Mouse (Mus musculus) embryonic facial prominence, embryonic 15.5 days (tissue): ENCODE results near the gene Rpl7a. TPM values are rescaled to one million over a fixed set of nuclear protein-coding genes. Genes with fewer than 3 reads are reported as not detected.
A peak's percentile ranks its signal among the peaks of the same experiment; 100 is the strongest.
"Not testable (repeated sequence)": the region's sequence is repeated elsewhere in the genome, so short reads cannot be mapped to it uniquely, and the experiment has no call there.

Experiments
- ATAC-seq: fragments of 200-750 bp; cut with Nextera tagmentation; 2 replicates; pipeline ENCODE4 v1.8.0; 2017; ENCODE audit warnings: low read depth, moderate TSS enrichment; ENCODE audit not compliant: insufficient number of reproducible peaks, low FRiP score, low TSS enrichment
- H3K27ac ChIP-seq: fragments of 300-500 bp; sonication (generic); replicated peaks from 2 replicates; pipeline ENCODE4 v1.5.1; 2015; ENCODE audit warnings: mild to moderate bottlenecking, inconsistent platforms
- H3K27me3 ChIP-seq: fragments of 300-500 bp; sonication (generic); 2 replicates; pipeline ENCODE4 v1.6.1; 2015; ENCODE audit warnings: inconsistent platforms
- H3K36me3 ChIP-seq: fragments of 300-500 bp; sonication (generic); 2 replicates; pipeline ENCODE4 v1.6.1; 2015; ENCODE audit warnings: mild to moderate bottlenecking, inconsistent platforms
- H3K4me1 ChIP-seq: fragments of 300-500 bp; sonication (generic); 2 replicates; pipeline ENCODE4 v1.6.1; 2015; ENCODE audit warnings: inconsistent platforms
- H3K4me2 ChIP-seq: fragments of 300-500 bp; sonication (generic); replicated peaks from 2 replicates; pipeline ENCODE4 v1.6.1; 2015; ENCODE audit warnings: mild to moderate bottlenecking, inconsistent platforms
- H3K4me3 ChIP-seq: fragments of 300-500 bp; sonication (generic); replicated peaks from 2 replicates; pipeline ENCODE4 v1.5.1; 2015; ENCODE audit warnings: mild to moderate bottlenecking, inconsistent platforms
- H3K9ac ChIP-seq: fragments of 300-500 bp; sonication (generic); 2 replicates; pipeline ENCODE4 v1.6.1; 2015; ENCODE audit warnings: inconsistent platforms
- H3K9me3 ChIP-seq: fragments of 300-500 bp; sonication (generic); replicated peaks from 2 replicates; pipeline ENCODE4 v1.6.1; 2016; ENCODE audit warnings: inconsistent platforms
- WGBS: fragments of 180-500 bp; shearing (Covaris S2); methylation state at CpG from one replicate; pipeline ENCODE4 v1.1.7; 2015; 5-methylcytosine and 5-hydroxymethylcytosine counted together
- polyA plus RNA-seq: library from polyadenylated mRNA; unstranded; fragments of >200 nt; fragmentation: Nextera tagmentation; extraction: Ambion mirVana; gene quantifications from 2 replicates; pipeline ENCODE4 v1.2.1, GENCODE M21; 2015

Gene Rpl7a
- 584 and 598 TPM in 2 replicates for polyA plus RNA-seq

DNA sequence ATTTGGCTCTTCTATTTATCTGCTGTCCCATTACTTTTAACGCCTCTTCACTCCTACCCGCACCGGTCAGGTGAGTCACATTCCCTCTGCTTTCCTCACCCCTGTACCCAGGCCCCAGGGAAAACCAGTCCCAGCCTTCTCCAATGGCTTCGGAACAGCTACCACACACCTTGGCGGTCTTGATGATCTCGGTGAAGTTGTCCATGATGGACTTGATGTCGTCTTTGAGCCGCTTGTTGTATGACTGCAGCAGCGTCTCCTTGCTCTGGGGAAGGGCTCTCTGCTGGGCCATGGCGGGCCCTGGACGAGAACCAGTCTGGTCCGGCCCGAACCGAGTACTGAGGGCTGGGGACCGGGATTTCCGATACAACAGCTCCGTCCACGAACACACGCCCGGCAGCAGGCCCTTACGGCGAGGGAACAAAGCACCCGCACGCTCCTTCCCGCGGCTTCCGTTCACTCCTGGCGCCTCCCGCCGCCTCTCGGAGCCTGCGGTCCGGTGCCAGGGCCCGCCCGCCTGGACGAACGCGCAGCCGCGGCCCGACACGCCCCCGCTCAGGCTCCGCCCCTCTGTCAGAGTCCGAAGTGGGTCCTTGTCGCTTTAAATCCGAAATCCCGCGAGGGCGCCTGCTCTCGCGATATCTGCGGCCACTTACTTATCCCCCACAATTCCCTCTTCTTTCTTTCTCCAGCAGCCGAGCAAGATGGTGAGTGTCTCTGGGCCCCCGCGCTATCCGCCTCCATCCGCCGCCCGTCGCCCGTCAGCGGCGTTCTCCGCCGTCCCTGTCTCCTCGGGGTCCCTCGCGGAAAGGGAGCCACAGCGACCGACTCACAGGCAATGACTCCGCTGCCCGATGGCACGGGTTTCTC is at the start of gene Rpl7a, which contains the start of gene Med22:
Gene Rpl7a (plus strand): TSS at position 641 of the 870 bp plus-strand sequence.
Gene Med22 (minus strand): TSS at position 554 of the 870 bp plus-strand sequence.
- H3K27ac ChIP-seq: peak within 1 kb of the TSS; percentile 93
- H3K36me3 ChIP-seq: peaks cover 53% of the 10 kb centered on the region
- no peaks in the 10 kb centered on the region for H3K27me3 ChIP-seq
- ATAC-seq: peak; percentile 93
- H3K4me3 ChIP-seq: peak within 1 kb of the TSS; percentile 61
- under 1% methylated on average over 74 of the region's 74 CpGs for WGBS
- peak within 1 kb of the TSS; percentile 91 for H3K4me2 ChIP-seq
- H3K4me1 ChIP-seq: peaks cover 54% of the 10 kb centered on the region
- peak within 1 kb of the TSS; percentile 91 for H3K9ac ChIP-seq
- H3K9me3 ChIP-seq: no peaks in the 10 kb centered on the region

DNA sequence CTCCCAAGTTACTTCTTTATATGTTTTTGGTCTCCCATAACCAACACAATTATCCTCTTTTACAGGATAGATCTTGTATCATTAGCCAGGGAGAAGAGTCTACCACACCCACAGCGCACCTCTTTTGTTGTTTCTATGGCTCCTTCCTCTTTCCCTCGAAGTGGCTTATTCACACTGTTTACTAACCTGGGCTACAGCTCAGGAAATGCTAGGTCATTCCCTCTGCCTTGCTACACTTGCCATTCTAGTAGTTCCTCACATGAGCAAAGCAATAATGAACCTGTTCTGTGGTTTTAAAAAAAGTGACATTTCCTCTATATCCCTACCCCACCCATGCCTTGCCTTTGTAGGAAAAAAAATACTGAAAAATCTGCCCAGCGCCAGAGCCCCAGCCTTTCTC is 47.7 kb upstream of the Rpl7a start:
- 74% methylated on average over 3 of the region's 3 CpGs for WGBS
- Histone ChIP-seq H3K9ac (no peak overlapping the region), H3K4me2 (no peak overlapping the region), H3K36me3 (no peaks in the 10 kb centered on the region), H3K27me3 (no peaks in the 10 kb centered on the region), H3K27ac (no peak overlapping the region), H3K9me3 (no peaks in the 10 kb centered on the region), H3K4me3 (no peak overlapping the region), H3K4me1 (no peaks in the 10 kb centered on the region)
- ATAC-seq: no peak

DNA sequence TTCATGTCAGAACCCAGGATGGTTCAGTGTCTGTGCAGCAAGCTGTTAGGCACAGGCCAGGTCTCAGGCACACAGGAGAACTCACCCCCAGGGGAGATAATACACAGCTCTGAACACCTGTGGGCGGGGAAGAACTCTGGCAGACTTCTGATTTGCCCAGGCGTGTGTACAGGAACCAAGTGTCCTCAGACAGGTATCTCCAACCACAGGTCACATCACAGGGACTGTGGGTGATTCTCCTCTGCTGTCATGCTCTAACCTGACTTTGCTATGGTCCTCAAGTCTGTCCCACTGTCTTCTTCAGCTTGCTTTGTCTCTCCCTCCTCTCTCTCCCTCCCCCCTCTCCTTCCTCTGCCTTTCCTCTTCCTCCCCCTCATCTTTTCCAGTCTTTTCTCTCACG is 45.7 kb upstream of the Rpl7a start, which contains the start of gene Abo:
Gene Abo (minus strand): TSS at position 101 of the 400 bp plus-strand sequence.
- no peak for ATAC-seq
- WGBS: 40% methylated on average over 3 of the region's 3 CpGs
- H3K4me3 ChIP-seq: no peak within 1 kb of the TSS
- H3K9ac ChIP-seq: no peak within 1 kb of the TSS
- no peaks in the 10 kb centered on the region for H3K4me1 ChIP-seq
- no peaks in the 10 kb centered on the region for H3K36me3 ChIP-seq
- no peaks in the 10 kb centered on the region for H3K27me3 ChIP-seq
- no peak within 1 kb of the TSS for H3K4me2 ChIP-seq
- no peak within 1 kb of the TSS for H3K27ac ChIP-seq
- no peaks in the 10 kb centered on the region for H3K9me3 ChIP-seq

DNA sequence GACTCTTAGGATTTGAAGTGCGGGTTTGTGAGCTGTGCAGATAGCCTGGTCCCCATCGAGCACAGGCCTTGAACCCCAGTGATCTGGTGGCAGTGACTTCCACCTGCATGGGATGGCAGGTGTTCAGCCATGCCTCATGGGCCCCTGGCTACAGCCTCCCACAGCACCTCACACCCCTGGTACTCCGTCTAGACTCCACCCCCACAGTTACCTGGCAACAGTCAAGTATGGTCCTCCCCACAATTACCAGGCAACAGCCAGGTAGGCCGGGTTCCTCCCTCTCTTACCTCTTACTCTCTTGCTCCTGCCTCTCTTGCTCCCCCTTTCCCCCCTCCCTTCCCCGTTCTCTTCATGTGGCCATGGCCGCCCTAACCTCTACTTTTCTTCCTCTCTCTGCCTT is 39.9 kb upstream of the Rpl7a start:
- Histone ChIP-seq H3K4me1 (no peaks in the 10 kb centered on the region), H3K27ac (no peak overlapping the region), H3K9ac (no peak overlapping the region), H3K4me3 (no peak overlapping the region), H3K36me3 (no peaks in the 10 kb centered on the region), H3K9me3 (no peaks in the 10 kb centered on the region), H3K4me2 (no peak overlapping the region), H3K27me3 (no peaks in the 10 kb centered on the region)
- WGBS: 70% methylated on average over 6 of the region's 6 CpGs
- ATAC-seq: no peak

GRCm38 (mm10) chr2:26878571-26878970 is 32.0 kb upstream of the Rpl7a start:
- no peak for ATAC-seq
- H3K4me1 ChIP-seq: no peaks in the 10 kb centered on the region
- H3K27me3 ChIP-seq: no peaks in the 10 kb centered on the region
- no peak overlapping the region for H3K4me2 ChIP-seq
- H3K4me3 ChIP-seq: no peak overlapping the region
- H3K9me3 ChIP-seq: 0 out of 2 replicates have a peak, but pooled peaks cover under 1% of the 10 kb centered on the region
- H3K27ac ChIP-seq: no peak overlapping the region
- no peaks in the 10 kb centered on the region for H3K36me3 ChIP-seq
- no peak overlapping the region for H3K9ac ChIP-seq

GRCm38 (mm10) chr2:26885541-26885940 is 25.0 kb upstream of the Rpl7a start:
- H3K27ac ChIP-seq, ATAC-seq, H3K27me3 ChIP-seq, H3K4me2 ChIP-seq, H3K4me1 ChIP-seq, H3K9ac ChIP-seq, H3K4me3 ChIP-seq, H3K9me3 ChIP-seq: not testable (repeated sequence)
- peaks cover 18% of the 10 kb centered on the region for H3K36me3 ChIP-seq
- WGBS: 79% methylated on average over 2 of the region's 2 CpGs

DNA sequence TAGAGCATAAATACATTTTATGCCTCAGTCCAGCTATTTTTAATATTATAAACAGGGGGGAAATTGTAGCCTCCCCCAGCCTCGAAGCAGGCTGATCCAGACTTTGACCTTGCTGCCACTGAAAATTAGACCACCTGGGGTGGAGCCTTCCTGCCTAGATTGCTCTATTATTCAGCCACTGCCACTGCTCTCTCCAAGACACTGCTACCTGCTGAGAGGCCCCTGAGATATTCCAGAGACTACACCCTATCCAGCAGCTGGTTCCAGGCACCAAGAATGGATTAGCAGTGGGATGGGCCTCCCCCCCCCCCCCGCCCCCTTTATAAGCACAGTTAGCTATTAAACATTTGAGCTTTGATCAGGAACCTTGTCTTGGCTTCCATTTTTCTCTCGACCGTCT is 24.4 kb upstream of the Rpl7a start:
- H3K4me2 ChIP-seq, H3K9ac ChIP-seq, H3K4me3 ChIP-seq, H3K27ac ChIP-seq, H3K27me3 ChIP-seq, H3K4me1 ChIP-seq, ATAC-seq, H3K9me3 ChIP-seq: not testable (repeated sequence)
- WGBS: 79% methylated on average over 4 of the region's 4 CpGs
- H3K36me3 ChIP-seq: peaks cover 24% of the 10 kb centered on the region

DNA sequence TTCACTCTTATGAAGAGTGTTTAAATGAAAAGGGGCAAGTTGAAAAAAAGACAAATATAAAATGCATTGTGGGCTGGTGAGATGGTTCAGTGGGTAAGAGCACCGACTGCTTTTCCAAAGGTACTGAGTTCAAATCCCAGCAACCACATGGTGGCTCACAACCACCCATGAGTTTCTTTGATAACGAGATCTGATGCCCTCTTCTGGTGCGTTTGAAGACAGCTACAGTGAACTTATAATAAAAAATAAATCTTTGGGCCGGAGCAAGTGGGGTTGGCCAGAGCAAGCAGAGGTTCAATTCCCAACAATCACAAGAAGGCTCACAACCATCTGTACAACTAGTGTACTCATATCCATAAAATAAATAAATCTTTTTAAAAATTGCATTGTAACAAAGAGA is 14.7 kb upstream of the Rpl7a start:
- WGBS: 90% methylated on average over 4 of the region's 4 CpGs
- Histone ChIP-seq H3K4me2 (no peak overlapping the region), H3K4me1 (0 out of 2 replicates have a peak, but pooled peaks cover 3% of the 10 kb centered on the region), H3K36me3 (peaks cover 86% of the 10 kb centered on the region), H3K4me3 (no peak overlapping the region), H3K27me3 (no peaks in the 10 kb centered on the region), H3K9ac (no peak overlapping the region), H3K9me3 (no peaks in the 10 kb centered on the region), H3K27ac (no peak overlapping the region)
- ATAC-seq: no peak

DNA sequence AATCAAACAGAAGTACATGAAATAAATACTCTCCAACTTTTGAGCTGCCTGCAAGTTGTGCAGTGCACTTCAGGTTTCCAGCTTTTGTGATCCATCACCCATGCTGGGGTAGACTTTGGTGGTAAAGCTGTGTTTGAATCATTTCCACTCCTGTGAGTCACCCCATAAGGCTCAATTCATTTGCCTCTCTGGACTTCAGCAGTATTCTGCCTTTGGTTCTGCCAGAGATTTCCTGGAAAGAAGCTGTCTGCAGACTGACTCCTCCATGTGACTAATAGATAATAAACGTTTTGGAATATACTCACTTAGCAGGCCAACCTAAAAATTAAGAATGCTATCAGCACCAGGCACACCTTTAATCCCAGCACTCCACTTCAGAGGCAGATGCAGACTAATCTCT is 9.8 kb upstream of the Rpl7a start:
- H3K27ac ChIP-seq: no peak overlapping the region
- no peak overlapping the region for H3K4me2 ChIP-seq
- peaks cover 27% of the 10 kb centered on the region for H3K4me1 ChIP-seq
- no peak overlapping the region for H3K9ac ChIP-seq
- H3K27me3 ChIP-seq: no peaks in the 10 kb centered on the region
- H3K36me3 ChIP-seq: peaks cover 60% of the 10 kb centered on the region
- 76% methylated on average over 1 of the region's 1 CpGs for WGBS
- no peak overlapping the region for H3K4me3 ChIP-seq
- H3K9me3 ChIP-seq: no peaks in the 10 kb centered on the region
- ATAC-seq: no peak

DNA sequence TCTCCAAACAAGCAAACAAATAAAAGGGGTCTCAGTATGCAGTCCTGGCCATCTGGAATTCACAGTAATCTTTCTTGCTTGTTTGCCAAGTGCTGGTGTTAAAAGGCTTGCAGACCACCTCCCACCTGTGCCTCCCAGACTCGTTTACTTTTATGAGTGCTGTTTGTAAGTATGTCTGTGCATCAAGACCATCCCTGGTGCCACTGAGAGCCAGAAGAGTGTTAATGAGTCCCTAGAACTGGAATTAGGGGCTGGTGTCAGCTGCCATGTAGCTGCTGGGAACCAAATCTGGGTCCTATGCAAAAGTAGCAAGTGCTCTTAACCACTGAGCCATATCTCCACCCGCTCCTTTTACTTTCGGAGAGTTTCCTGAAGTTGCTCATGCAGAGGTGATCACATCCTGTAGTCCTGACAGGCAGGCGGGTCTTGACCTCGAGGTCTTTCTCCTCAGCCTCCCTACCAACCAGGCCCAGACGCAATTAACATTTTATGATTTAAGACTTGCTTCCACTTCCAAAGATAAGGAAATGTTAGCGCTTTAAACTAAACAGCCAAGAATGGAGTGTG is 8.6 kb upstream of the Rpl7a start:
- 11% methylated on average over 7 of the region's 7 CpGs for WGBS
- no peak for ATAC-seq
- H3K4me1 ChIP-seq: peaks cover 27% of the 10 kb centered on the region
- H3K27ac ChIP-seq: peak overlapping the region; percentile 93
- no peaks in the 10 kb centered on the region for H3K9me3 ChIP-seq
- H3K9ac ChIP-seq: peak overlapping the region; percentile 67
- peak overlapping the region; percentile 87 for H3K4me3 ChIP-seq
- H3K4me2 ChIP-seq: peak overlapping the region; percentile 73
- peaks cover 60% of the 10 kb centered on the region for H3K36me3 ChIP-seq
- no peaks in the 10 kb centered on the region for H3K27me3 ChIP-seq

DNA sequence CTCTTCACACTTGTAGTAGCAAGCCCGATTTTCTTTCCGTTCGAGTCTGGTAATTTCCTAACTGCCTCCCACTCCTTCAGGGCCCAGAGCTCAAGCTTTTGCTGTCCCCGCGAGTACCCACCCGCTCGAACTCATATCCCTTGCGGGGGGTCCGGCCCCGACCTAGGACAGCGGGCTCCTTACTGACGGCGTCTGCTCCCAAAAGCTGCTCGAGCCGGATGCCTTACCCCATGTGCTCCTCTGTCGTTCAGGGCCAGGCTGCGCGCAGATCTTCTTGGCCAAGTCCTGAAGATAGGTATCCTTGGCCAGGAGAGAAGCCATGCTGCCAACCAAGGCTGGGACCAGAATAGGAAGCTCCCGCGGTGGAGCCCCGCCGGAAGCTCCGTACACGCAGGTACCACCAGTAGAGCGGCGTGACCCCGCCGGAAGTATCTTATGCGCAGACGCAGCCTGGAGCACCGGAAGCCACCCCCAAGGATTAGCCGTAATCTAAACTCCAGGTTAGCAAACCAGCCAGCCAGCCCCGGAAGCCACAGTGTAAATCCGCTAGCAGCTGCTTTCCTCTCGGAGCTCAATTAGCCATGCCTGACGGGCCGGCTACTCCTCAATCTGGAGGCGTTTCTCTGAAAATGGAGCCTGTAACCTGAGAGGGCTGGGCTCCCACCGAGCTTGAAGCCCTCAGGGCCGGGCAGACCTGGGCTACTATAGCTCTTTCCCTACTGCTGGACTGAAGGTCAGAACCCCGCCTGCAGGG is 7.9 kb upstream of the Rpl7a start, which contains the start of gene Surf6:
Gene Surf6 (minus strand): TSS at position 413 of the 754 bp plus-strand sequence.
- Histone ChIP-seq H3K27me3 (no peaks in the 10 kb centered on the region), H3K4me2 (peak within 1 kb of the TSS; percentile 73), H3K4me3 (peak within 1 kb of the TSS; percentile 87), H3K27ac (peak within 1 kb of the TSS; percentile 93), H3K9ac (peak within 1 kb of the TSS; percentile 67), H3K9me3 (no peaks in the 10 kb centered on the region), H3K4me1 (peaks cover 32% of the 10 kb centered on the region), H3K36me3 (peaks cover 60% of the 10 kb centered on the region)
- WGBS: under 1% methylated on average over 41 of the region's 41 CpGs
- peak; percentile 91 for ATAC-seq
